Mouse (Mus musculus) thymus, postnatal 4 days (tissue): ENCODE data around the gene Zic5.

Experiments
- DNase-seq: peaks from one replicate; pipeline ENCODE4 v3.0.0; 2021

Zic5 gene

GRCm38 (mm10) chr14:122479461-122480109 is 14.1 kb upstream of the Zic5 start:
- DNase-seq, result no peak

GRCm38 (mm10) chr14:122478574-122479011 is 13.1 kb upstream of the Zic5 start:
- no peak for DNase-seq

- no peak for DNase-seq
Measured at GRCm38 (mm10) chr14:122477971-122478573, 12.6 kb upstream of the Zic5 start.

- DNase-seq, result no peak
Measured at GRCm38 (mm10) chr14:122477261-122477671, 11.8 kb upstream of the Zic5 start.

- no peak for DNase-seq
Measured at GRCm38 (mm10) chr14:122476822-122477215, 11.3 kb upstream of the Zic5 start.

- peak; percentile 27 for DNase-seq
Measured at GRCm38 (mm10) chr14:122476041-122476821, 10.8 kb upstream of the Zic5 start.

GRCm38 (mm10) chr14:122475557-122476040 is 10.1 kb upstream of the Zic5 start:
- peak; percentile 25 for DNase-seq

GRCm38 (mm10) chr14:122474891-122475556 is 9.5 kb upstream of the Zic5 start, which contains the start of gene Zic2:
Gene Zic2 (plus strand): TSS chr14:122475435.
- DNase-seq, result peak; percentile 55

- DNase-seq, result peak; percentile 37
Measured at GRCm38 (mm10) chr14:122474041-122474890, 8.8 kb upstream of the Zic5 start.

- no peak for DNase-seq
Measured at GRCm38 (mm10) chr14:122473211-122473751, 7.8 kb upstream of the Zic5 start.

- no peak for DNase-seq
Measured at GRCm38 (mm10) chr14:122472647-122473046, 7.2 kb upstream of the Zic5 start.

- no peak for DNase-seq
Measured at GRCm38 (mm10) chr14:122472161-122472560, 6.7 kb upstream of the Zic5 start.

- DNase-seq, result no peak
Measured at GRCm38 (mm10) chr14:122471449-122472085, 6.1 kb upstream of the Zic5 start.

- DNase-seq, result peak; percentile 15
Measured at GRCm38 (mm10) chr14:122468971-122469755, 3.7 kb upstream of the Zic5 start.

GRCm38 (mm10) chr14:122467926-122468841 is 2.7 kb upstream of the Zic5 start:
- DNase-seq, result peak; percentile 8

- no peak for DNase-seq
Measured at GRCm38 (mm10) chr14:122466756-122467362, 1.4 kb upstream of the Zic5 start.

- no peak for DNase-seq
Measured at GRCm38 (mm10) chr14:122465931-122466490, 534 bp upstream of the Zic5 start.

GRCm38 (mm10) chr14:122464351-122464762 is 1.1 kb downstream of the Zic5 start:
- DNase-seq, result no peak
